Comparison of ENCODE assay signal across 8 mouse cellular contexts in the genomic region with DNA sequence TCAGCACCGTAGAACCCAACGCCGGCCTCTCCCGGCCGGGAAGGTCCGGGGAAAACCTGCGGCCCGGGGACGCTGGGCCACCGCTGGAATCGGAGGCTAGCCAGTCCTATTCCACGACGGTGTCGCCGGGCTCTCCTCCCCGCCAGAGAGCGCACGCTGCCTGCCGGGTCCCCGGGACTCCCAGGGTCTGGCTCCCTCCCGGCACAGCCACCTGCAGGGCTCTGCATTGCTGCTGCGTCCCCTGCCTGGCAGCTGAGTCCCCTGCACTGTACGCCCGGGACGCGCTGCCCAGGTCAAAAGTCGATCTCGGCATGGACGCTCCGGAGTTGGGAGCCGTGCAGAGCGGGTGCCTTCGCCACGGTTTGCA.
DNase-seq lines count a peak whose midpoint lies in the region; ATAC-seq and TF ChIP-seq lines count a peak whose summit lies in the region.

No protein-coding gene starts in this region.

- DNase-seq in NIH3T3 (ENCODE audit: low read depth) = peak; percentile 74
- DNase-seq in cerebellum, postnatal 25 days = peak; percentile 61 to 67
- peak; percentile 92 for DNase-seq in gastrocnemius, adult 2 months
- peak; percentile 62 for DNase-seq in induced T-regulatory cell, adult 2 months (ENCODE audit: low read depth)
- DNase-seq in left cerebral cortex, postnatal 4 days = peak; percentile 75
- peak; percentile 69 for DNase-seq in right cerebral cortex, postnatal 14 days
- DNase-seq in urinary bladder, postnatal 4 days (ENCODE audit: low spot score in 2 of 2) = peak; percentile 61 to 73

- H3K27ac ChIP-seq in gastrocnemius, adult 2 months = peak overlapping the region; percentile 99

- peak; percentile 71 for TF ChIP-seq CTCF in gastrocnemius, adult 2 months (IDR thresholded peaks at IDR 0.05)

- intact Hi-C loops in gastrocnemius, adult 2 months (cut with DNase I) = loop anchor here (2.0 to 5.0 kb wide), 6 partner anchors 26 to 106 kb away; no protein-coding TSS in a partner anchor
- intact Hi-C loops in left cerebral cortex, postnatal 4 days (cut with DNase I) = loop anchor here (10.0 kb wide), 1 partner anchor 90 kb away; no protein-coding TSS in a partner anchor

- peak; percentile 69 for ATAC-seq in megakaryocyte progenitor cell, adult 5-6 weeks (replicated peaks; ENCODE audit: poor library complexity)

- H3K4me3 ChIP-seq in gastrocnemius, adult 2 months = peak overlapping the region; percentile 99

Comparison
In these comparisons a context has a peak if more than half of its experiments do, and no peak if none do; other contexts are left out.
1. Peak in every context shown above with its lines: DNase-seq, ATAC-seq, H3K4me3 ChIP-seq and H3K27ac ChIP-seq.